Mouse (Mus musculus) MN1 (cell line): ENCODE data around the gene Cyp2ab1.

Experiments
- DNase-seq: peaks from one replicate; pipeline ENCODE4 v3.0.0-alpha.2; 2016; ENCODE audit warnings: low spot score

Gene Cyp2ab1

DNA sequence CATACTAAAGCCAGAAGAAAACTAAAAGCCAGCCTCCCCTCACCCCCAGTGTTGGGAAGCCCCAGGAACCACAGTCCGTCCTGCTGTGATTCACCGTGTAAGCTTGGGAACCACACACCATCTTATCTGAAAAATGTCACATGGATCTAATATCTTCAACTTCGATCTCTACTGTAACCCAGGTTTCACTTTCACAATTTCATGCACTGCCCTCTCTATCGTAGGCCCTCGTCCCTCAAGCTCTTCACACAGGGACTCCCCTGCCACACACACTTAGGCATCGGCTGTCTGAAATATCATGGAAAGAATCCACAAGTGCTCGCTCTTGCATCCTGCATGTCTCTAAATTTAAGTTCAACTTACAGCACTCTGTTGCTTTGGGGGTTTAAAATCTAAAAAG, 60.1 kb downstream of the Cyp2ab1 start:
- DNase-seq: no peak
